Mouse (Mus musculus): ENCODE data around the gene Ube2j1. TPM values are rescaled to one million over a fixed set of nuclear protein-coding genes. Genes with fewer than 3 reads are reported as not detected.
"Not testable (repeated sequence)": the region's sequence is repeated elsewhere in the genome, so short reads cannot be mapped to it uniquely, and the experiment has no call there.

Gene Ube2j1
- total RNA-seq (2022): 100 to 1,000 TPM; 107 to 123 (median 109) TPM

DNA sequence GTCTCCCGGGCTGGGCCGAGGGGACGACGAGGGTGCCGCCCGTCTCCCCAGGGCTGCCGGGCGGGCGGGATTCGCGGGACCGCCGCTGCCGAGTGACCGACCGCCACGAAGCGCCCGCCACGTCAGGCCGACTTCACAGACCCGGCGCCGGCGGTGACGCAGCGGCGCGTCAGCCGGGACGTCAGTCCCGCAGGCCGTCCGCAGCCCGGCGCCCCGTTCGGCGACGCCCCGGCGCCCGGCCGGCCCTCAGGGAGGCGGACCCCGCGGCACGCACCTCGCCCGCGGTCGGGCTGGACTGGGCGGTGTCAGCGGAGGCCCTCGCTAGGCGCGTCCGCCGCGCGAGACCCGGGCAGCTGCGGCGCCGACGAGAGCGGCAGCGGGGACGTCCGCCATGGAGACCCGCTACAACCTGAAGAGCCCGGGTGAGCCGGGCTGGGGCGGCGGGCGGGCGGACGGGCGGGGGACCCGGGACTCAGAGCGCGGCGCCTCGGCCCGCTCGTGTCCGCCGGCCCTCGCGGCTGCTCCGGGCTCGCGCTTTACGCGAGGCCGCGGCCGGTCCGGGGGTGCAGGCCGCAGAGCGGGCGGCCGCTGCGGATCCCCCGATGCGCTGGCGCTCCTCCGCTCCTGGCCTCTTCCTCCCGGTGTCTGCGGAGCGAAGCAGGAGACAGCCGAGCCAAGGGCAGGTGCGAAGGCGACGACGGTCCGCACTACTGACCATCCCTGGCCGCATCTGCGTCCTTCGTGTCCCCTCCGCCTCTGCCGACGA lies at the start of gene Ube2j1:
Gene Ube2j1 (plus strand): TSS at position 222 of the 766 bp plus-strand sequence.
- DNase-seq (ENCODE audit: low spot score in 2 of 2): peak; percentile 65 to 89

DNA sequence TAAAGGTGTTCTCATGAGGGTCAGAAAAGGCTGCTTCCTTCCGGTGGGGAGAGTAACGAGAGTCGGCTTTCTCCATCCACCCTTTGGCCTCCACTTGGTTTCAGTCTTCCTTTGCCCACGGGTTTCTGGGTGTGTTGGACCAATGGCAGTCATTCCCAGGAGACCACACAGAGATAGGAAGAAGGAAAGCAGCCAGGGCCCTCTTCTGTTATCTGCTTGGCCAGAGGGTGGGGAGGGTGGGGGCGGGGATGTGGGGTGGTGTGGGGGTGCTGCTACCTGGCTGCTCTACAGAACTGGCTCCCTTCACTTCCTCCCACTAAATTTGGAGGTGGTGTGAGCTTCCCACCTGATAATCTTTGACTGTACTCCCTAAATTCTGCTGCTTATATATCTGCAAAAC lies 49.6 kb upstream of the Ube2j1 start:
- DNase-seq (ENCODE audit: low spot score in 2 of 2): no peak

DNA sequence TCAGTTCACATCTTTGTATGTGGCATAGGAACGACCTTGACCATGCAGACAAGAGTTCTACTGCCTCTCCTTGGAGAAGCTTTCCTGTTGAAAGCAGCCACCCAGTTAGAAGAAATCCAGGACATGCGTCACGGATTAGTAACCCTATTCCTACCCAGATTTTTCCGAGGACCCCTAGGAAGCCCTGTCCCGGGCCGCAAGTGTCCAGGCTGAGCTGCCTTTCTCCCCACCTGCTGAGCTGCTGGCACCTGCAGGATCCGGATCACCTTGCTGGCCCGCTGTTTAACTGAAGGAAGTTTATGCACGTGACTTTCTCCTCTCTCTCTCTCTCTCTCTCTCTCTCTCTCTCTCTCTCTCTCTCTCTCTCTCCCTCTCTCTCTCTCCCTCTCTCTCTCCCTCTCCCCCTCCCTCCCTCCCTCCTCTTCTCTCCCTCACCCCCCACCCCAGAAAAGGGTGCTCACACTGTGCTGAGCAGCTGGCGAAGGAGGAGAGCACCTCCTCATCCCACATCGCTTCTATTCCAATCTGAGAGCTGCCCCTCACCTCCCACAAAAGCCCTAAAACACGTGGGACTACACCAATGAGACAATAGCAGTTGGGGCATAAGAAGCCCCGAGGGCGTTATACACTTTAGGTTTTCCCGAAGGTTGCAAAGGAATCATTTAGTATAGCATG lies 49.0 kb upstream of the Ube2j1 start:
- peak; percentile 5 to 70 for DNase-seq (ENCODE audit: low spot score in 2 of 2)

DNA sequence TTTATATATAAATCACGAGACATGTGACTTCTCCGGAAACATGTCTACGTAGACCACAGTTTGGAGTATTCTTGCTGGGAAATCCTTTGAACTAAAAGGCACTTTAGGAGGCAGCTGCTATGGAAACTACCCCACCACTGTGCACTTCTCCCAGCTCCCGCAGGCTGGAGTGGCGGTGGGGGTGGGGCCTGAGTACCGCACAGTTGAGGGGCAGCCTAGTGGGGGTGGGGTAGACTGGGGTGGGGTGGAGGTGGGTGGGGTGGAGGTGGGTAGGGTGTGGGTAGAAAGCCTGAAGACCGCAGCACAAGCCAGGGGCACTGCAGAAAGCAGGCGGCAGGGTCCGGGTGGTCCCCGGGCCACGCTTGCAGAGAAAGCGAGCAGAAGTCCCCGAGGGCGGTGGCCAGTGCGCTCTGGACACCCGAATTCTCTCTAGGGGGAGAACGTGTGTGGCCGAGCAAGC lies 48.5 kb upstream of the Ube2j1 start, which contains the start of gene Rragd:
Gene Rragd (plus strand): TSS at position 322 of the 460 bp plus-strand sequence.
- DNase-seq (ENCODE audit: low spot score in 2 of 2): peak; percentile 21 to 46

- DNase-seq (ENCODE audit: low spot score in 2 of 2): peak; percentile 57 to 70
Measured at GRCm38 (mm10) chr4:32983176-32984155, 47.8 kb upstream of the Ube2j1 start.

- DNase-seq (ENCODE audit: low spot score in 2 of 2): no peak
Measured at GRCm38 (mm10) chr4:32984242-32984641, 47.0 kb upstream of the Ube2j1 start.

DNA sequence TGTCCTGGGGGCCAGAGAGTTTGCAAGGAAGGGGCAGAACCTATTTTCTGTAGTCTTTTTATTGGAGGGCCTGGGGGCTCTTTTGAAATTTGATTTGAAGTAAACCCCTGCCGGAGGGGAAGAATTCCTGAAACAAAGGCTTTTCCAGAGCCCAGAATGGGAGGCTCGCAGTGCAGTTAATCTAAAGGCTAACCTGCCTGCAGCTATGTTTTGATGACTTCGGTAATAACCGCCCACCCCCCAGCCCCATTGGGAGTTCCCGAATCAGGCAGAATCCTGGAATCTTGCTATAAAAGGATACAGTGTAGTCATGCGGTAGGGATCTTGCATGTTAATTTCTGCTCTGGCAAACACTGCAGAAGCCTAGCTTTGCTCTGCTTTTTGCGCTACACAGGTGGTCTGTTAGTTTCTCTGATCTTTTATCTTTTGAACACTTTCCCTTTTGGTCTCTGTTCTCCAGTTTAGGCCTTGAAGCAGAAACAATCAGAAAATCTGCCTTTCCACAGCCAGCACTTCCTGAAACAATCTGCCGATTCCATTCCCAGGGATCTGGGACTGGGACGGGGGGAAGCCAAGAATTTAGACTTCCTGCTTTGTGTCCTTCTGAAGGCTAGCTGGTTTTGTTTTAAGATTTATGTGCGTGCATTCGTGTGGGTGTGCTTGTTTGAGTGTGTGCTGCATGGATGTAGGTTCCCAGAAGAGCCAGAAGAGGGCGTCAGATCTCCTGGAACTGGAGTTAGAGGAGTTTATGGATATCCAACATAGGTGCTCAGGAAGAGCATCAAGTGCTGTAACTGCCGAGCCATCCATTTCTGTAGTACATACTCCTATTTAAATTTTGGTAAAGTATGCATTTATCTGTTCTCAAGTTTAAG lies 46.2 kb upstream of the Ube2j1 start:
- no peak for DNase-seq (ENCODE audit: low spot score in 2 of 2)

DNA sequence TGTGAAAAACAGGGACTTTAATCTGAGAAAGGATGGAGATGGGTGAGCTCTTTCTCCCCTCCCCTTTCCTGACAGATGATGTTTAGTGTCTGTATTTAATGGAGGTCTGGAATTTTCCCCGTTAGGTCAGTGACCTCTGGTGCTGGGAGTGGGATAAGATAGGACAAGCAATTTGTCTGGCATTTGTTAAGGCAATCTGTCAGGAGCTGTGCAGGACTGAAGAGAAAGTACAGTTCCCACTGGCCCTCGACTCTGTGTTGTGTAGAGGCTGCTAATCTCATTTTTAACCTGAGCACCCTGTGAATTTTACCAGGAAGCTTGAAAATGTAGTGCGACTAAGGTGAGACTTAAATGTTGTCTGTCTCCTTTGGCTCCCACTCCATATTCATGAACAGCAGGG lies 45.5 kb upstream of the Ube2j1 start:
- DNase-seq (ENCODE audit: low spot score in 2 of 2): no peak

GRCm38 (mm10) chr4:32987006-32987405 lies 44.2 kb upstream of the Ube2j1 start:
- no peak for DNase-seq (ENCODE audit: low spot score in 2 of 2)

GRCm38 (mm10) chr4:32989346-32989745 lies 41.9 kb upstream of the Ube2j1 start:
- no peak for DNase-seq (ENCODE audit: low spot score in 2 of 2)

- no peak for DNase-seq (ENCODE audit: low spot score in 2 of 2)
Measured at GRCm38 (mm10) chr4:32994168-32994567, 37.0 kb upstream of the Ube2j1 start.

- DNase-seq (ENCODE audit: low spot score in 2 of 2): no peak
Measured at GRCm38 (mm10) chr4:32996083-32996482, 35.1 kb upstream of the Ube2j1 start.

DNA sequence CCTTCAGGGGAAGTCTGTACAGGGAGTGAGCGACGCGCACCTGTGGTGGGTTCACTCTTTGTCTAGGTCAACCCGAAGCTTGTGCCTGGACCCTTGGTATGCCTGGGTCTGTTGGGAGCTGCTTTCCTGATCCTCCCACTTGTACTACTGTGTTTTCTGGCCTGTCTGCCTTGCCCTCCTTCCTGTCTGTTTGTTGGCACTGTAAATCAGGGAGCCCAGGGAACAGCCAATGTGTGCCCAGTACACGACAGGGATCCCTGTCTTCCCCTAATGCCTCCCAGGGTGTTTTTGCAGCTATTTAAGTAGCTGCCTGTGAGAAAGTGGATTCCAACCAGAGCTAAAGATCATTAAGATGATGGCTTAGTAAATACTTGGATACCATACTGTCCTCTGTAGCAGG lies 33.6 kb upstream of the Ube2j1 start:
- no peak for DNase-seq (ENCODE audit: low spot score in 2 of 2)

DNA sequence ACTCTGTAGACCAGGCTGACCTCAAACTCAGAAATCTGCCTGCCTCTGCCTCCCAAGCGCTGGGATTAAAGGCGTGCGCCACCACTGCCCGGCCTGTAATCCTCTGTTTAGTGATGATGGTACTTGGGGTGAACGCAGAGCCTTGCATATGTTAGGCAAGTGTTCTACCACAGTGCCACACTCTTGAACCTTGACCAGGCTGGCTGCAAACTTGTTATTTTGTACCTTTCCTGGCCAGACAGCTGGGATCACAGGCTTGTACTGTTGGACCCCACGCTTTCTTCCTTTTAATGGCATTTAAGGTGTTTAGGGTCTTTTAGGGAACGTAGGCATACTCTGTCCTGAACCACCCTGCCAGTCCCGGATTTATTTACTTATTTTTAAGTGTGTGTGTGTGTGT lies 32.2 kb upstream of the Ube2j1 start:
- no peak for DNase-seq (ENCODE audit: low spot score in 2 of 2)

DNA sequence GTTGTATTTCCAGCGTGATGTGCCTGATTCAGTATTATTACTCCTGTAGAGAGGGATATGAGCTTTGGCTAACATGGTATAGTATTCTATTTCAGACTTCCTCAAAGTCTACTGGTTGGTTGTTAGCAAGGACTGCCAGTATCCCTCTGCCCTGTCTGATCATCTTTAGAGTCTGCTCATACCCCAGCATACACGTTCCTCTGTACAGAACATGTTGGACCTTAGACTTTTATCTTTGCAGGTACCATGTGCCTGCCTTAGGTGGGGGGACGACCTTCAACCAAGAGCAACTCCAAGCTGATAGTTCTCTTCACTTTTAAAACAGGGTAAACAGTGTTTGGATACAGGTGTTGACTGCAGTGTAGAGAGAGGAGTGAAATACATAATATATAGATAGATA lies 29.1 kb upstream of the Ube2j1 start:
- no peak for DNase-seq (ENCODE audit: low spot score in 2 of 2)

GRCm38 (mm10) chr4:33005595-33006470 lies 25.4 kb upstream of the Ube2j1 start:
- not testable (repeated sequence) for DNase-seq (ENCODE audit: low spot score in 2 of 2)

DNA sequence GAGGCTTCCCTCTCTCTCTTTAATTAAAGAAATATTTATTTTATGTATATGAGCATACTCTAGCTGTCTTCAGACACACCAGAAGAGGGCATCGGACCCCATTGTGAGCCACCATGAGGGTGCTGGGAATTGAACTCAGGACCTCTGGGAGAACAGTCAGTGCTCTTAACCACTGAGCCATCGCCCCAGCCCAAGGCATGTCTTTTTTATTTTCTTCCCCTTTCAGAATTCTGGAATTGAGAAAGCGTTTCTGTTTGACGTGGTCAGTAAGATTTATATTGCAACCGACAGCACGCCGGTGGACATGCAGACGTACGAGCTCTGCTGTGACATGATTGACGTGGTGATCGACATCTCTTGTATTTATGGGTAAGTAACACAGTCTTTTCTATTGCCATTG lies 24.4 kb upstream of the Ube2j1 start:
- no peak for DNase-seq (ENCODE audit: low spot score in 2 of 2)

GRCm38 (mm10) chr4:33007443-33008217 lies 23.6 kb upstream of the Ube2j1 start:
- DNase-seq (ENCODE audit: low spot score in 2 of 2): no peak

GRCm38 (mm10) chr4:33010078-33010477 lies 21.1 kb upstream of the Ube2j1 start:
- DNase-seq (ENCODE audit: low spot score in 2 of 2): no peak

All from left cerebral cortex, adult 8-10 months (tissue).